Mouse (Mus musculus): ENCODE measurements around the gene Tmem127.
A peak's percentile ranks its signal among the peaks of the same experiment; 100 is the strongest.
"Not testable (repeated sequence)": the region's sequence is repeated elsewhere in the genome, so short reads cannot be mapped to it uniquely, and the experiment has no call there.

The Tmem127 gene

DNA sequence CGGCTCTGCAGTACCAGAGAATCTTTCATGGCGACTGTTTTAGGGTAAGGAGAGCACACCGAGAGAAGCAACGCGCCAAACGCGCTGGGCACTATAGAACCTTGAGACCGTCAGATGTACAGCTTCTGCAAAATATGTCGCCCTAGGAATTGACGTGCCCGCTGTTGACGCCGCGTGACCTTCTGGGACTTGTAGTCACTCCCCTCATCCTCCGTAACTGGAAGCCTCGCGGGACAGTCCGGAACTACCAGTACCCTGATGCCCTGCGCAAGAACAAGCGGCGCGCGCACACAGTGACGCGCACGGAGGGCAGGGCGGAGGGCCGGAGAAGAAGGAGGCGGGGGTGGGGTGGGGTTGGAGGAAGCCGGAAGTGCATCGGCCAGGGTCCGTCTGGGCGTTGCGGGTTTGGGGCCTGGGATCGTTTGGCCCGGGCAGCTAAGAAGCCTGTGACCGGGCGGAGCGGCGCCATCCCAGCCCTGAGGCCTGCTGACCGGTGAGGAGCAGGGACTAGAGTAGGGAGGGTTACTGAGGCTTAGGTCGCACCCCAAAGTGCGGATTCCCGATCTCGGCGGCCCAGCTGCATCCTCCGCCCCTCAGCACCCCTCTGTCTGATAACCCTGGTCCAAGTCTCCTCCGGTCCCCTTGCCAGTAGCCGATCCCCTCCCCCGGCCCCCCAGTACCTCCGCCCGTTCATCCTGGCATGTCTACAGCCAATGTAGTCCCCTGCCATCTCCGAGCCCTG lies at the start of gene Tmem127, which contains the start of gene Ciao1:
TSS of gene Tmem127 (plus strand) at position 317 of the 742 bp plus-strand sequence.
TSS of gene Ciao1 (minus strand) at position 225 of the 742 bp plus-strand sequence.
- peak; percentile 98 to 99 for DNase-seq

DNA sequence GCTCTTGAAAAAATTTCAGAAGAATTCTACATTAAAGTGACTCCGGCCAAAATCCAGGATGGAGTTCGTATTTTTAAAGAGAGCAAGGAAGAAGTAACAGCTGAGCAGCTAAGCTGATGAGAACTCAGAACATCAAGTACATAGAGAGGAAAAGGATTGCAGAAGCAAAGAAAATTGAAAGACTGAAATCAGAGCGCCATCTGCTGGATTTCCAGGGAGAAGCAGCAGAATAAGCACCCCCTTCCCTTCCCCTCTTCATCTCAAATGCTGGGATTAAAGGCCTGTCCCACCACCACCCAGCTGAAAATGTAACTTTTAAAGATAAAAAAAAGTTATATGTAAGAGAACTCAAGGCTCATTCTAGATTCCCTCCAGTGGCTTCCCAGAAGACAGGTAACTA lies 42.8 kb upstream of the Tmem127 start:
- DNase-seq, result peak; percentile 31 to 53

DNA sequence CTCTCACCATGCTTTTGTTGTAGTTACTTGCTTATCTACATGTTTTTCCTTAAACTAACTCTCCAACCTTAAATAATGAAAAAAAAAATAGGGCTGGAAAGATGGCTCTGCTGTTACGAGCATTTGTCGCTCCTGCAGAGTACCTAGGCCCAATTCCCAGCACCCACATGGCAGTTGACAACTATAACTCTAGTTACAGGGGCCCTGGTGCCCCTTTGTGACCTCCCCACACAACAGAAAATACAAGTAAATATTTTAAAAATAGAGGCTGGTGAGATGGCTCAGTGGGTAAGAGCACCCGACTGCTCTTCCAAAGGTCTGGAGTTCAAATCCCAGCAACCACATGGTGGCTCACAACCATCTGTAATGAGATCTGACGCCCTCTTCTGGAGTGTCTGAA lies 41.8 kb upstream of the Tmem127 start:
- not testable (repeated sequence) for DNase-seq

DNA sequence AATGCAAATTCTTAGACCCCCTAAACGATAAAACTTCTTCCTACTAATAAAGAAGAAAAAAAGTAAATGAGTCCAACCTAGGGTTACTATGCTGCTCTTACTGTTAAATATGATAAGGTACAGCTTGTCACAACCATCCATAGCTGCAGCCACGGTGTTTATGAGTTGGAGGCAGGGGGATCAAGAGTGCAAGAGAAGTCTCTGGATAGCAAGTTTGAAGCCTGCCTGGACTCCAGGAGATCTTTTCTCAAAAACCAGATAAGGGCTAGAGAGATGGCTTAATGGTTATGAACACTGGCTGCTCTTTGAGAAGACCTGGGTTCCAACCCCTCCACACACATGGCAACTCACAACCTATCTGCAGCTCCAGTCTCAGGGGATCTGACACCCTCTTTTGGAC lies 40.8 kb upstream of the Tmem127 start:
- DNase-seq, result no peak

DNA sequence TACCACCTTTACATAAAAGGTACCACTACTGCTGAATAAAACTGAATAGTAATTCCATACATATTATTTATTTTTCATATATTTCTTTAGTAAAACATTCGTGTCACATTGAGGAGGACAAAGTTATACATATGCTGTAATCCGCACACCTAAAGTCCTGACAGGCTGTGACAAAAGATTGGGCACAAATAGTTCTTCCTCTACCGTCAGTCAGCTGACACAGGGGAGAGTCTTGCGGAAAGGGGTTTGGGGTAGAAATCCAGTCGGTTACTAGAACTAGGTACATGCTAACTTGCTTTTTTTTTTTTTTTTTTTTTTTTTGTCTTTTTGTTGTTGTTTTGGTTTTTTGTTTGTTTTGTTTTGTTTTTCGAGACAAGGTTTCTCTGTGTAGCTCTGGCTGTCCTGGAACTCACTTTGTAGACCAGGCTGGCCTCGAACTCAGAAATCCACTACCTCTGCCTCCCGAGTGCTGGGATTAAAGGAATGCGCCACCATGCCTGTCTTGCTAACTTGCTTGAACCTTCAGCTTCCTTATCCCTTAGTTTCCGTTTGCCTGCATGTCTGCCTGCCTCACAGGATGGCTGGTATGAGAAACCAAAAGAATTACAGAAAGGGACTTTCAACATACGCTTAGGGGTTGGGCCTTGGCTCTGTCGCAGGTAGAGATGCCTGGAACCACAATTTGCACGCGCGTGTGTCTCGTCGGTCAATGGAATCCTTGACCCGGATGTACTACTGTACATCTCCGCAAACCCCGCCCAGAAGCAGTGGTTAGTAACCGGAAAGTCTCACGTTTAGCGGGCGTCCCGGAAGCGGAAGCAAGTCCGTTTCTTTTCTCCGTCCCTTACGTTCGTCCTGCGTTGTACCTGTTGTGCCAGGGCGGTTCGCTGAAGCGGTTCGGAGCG lies 39.9 kb upstream of the Tmem127 start, which contains the start of the genes 1810024B03Rik and Snrnp200:
TSS of gene 1810024B03Rik (minus strand) at position 734 of the 905 bp plus-strand sequence.
TSS of gene Snrnp200 (plus strand) at position 840 of the 905 bp plus-strand sequence.
- peak; percentile 95 to 96 for DNase-seq

DNA sequence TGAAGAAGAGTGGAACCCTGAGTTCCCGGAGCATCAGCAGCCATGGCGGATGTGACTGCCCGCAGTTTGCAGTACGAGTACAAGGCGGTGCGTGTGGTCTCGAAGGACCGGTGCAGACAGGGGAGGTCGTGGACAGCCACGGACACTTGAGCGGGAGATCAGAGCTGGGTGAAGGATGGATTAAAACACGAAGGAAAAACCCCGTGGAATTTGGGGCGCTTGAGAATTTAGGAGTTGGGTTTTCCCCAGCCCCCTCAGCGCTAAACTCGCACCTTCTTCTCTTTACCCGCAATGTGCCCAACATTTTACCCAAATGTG lies 39.3 kb upstream of the Tmem127 start:
- DNase-seq, result no peak

DNA sequence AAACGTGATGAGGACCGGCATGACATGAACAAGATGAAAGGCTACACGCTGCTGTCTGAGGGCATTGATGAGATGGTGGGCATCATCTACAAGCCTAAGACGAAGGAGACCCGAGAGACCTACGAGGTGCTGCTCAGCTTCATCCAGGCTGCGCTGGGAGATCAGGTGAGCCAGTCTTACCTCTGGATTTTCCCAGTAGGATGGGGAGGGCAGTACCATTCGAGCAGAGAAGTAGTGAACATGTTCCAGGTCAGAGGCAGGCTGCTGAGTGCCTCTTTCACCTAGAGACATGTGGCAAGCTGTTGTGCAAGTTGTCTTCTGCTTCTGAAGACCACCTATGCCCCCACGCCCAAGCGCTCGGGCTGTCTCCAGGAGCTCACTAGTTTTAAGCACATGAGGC lies 37.0 kb upstream of the Tmem127 start:
- DNase-seq, result no peak

DNA sequence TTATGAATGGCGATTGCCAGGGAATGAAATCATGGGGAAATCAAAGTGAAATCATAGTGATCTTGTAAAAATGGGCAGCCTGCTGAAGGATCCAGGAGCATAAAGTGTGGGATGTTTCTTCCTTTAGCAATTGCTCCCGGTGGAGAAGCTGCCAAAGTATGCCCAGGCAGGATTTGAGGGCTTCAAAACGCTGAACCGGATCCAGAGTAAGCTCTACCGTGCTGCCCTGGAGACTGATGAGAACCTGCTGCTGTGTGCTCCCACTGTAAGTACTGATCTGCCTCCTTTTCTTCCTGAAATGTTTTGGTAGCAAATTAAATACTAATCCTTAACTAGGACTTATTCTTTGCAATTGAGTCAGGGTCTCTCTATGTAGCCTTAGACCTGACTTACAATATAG lies 30.0 kb upstream of the Tmem127 start:
- no peak for DNase-seq

DNA sequence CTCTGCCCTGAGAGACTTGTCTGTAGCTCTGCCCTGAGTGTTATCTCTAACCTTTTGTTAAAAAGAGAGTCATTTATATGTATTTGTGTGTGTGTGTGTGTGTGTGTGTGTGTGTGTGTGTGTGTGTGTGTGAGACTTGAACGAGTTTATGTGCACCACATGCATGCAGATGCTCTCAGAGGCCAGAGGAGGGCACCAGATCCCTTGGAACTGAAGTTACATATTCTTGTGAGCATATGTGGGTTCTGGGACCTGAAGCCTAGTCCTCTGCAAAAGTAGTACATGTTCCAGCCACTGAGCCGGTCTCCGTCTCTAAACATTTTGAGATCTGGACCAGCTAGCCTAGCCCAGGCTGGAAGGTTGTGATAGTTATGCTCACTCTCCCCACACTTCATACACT lies 22.4 kb upstream of the Tmem127 start:
- DNase-seq, result no peak

DNA sequence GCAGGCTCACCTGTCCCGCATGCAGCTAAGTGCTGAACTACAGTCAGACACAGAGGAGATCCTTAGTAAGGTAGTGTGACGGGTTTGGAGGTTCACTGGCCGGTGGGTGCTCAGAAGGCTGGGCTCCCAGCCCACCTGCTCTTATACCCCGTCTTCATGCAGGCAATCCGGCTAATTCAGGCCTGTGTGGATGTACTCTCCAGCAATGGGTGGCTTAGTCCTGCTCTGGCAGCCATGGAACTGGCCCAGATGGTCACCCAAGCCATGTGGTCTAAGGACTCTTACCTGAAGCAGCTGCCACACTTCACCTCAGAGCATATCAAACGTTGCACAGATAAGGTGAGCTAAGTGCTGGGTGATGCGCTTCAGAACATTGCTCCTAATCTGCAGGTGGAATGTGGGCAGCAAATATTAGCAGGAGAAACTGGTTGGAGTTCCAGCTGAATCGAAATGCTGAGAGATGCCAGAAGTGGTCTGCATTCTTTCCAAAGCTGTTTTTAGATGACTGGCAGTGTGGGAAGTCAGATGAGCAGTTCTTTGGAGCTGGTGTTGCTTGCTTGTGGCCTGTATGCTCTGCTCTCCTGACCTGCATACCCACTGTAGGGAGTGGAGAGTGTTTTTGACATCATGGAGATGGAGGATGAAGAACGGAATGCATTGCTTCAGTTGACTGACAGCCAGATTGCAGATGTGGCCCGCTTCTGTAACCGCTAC lies 9.7 kb upstream of the Tmem127 start:
- peak in 1 of 2 experiments; percentile 5 for DNase-seq

DNA sequence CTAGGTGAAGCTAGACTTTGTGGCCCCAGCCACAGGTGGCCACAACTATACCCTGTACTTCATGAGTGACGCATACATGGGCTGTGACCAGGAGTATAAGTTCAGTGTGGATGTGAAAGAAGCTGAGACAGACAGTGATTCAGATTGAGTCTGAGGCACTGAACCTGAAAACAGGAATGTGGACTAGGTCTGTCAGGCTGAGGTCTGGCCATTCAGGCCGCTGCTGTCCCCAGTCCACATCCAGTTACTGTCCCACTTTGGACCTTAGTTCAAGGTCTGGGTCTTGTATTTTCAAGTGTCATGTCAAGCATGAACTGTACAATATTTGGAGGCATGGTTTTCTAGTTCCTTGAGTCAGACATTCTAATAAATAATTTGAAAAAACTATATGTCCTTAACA lies 7.6 kb upstream of the Tmem127 start:
- DNase-seq, result no peak

DNA sequence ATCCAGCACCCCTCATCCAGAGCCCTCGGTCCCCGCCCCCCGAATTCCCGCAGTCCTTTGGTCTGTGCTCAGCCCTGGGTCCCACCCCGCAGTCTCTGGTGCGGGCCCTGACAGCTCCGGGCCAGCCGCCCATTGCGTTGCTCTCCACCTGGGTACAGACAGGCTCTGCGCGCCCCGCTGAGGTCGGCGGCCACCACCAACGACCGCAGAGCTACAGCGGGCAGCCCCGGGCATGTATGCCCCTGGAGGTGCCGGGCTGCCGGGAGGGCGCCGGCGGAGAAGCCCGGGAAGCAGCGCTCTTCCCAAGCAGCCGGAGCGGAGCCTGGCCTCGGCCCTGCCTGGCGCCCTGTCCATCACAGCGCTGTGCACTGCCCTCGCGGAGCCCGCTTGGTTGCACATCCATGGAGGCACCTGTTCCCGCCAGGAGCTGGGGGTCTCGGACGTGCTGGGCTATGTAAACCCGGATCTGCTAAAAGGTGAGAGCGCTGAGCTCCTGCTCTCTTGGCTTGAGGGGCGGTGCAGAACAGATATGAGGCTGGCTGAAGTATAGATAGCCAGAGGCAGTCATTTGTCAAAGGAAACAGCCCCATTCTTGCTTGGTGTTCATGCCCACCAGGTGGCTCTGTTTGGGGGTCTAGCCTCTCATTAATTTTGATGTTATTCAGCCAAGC lies 761 bp downstream of the Tmem127 start:
- DNase-seq, result peak in 1 of 2 experiments; percentile 29

DNA sequence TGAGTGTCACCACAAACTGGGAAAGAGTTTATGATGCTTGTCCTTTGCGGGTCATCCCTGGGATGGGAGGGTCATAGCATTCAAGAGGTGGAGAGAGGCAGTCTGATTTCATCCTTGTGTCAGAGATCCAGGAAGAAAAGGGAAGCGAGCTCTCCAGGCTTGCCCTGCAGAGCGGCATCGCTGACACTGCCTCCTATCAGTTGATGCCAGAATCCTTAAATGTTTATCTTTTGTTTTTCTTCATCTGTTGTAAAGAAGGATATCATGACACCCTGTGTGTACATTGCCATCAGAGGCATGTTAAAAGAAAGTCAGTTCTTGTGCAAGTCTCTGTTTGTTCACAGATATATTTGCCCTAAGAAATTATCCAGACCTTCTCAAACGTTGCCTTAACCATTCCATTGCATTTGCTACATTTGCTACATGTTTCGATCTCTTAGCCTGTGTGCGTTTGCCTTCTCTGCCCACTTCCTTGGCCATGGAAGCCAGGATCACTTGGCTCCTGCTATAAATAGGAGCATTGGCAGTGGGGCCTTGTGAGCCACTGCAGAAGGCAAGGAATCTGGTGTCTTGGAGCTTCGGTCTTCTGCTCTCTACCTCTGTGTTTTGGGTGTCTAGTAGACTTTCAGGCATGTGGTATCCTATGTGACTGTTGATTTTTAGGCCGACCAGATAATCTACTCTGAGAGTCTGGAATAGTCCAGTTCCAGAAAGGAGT lies 2.7 kb downstream of the Tmem127 start:
- DNase-seq, result no peak

DNA sequence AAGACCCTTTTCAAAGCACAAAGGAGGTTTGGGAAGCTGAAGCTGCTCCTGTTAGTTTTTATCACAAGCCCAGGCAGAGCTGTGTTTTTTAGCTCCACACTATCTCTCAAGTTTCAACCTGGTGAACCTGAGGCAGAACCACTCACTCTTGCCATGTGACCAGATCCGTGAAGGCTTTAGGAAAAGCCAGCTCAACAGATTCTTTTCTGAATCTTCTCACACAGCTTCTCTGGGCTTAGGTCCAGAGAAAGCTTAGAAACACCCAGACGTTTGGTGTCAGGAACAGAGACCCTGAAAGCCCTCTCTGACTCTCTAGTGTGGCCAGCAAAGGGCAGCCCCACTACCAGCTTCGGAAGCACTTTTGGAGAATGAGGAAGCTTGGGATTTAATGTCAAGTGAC lies 3.7 kb downstream of the Tmem127 start:
- no peak for DNase-seq

DNA sequence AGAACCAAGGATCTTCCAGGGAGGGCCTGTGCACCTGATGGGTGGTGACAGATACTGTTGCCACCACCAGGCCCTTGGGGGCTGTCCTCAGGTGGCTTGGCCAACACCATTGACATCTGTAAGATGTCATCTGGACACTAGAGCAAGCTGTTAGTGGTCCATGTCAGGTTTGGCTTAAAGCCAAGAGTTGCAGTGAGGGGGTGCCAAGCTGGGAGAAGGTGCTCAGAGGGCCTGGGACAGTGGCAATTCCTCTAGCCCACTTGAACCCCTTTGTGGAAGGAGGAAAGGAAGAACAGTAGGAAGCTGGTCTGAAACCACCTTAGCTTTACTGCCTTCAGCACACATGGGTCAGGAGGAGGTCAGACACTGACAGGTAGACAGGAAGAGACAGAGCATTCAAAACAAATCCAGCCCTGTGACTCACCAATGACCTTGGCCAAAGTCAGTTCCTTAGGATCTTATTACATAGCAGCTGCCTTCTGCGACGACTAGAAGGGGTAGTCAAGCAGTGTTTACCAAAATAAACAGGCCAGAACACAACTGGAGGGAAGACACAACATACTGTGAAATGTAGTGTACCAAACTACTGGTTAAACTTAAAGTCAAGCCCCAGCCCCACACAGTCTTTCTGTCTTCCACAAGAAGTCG lies 4.3 kb downstream of the Tmem127 start:
- no peak for DNase-seq

DNA sequence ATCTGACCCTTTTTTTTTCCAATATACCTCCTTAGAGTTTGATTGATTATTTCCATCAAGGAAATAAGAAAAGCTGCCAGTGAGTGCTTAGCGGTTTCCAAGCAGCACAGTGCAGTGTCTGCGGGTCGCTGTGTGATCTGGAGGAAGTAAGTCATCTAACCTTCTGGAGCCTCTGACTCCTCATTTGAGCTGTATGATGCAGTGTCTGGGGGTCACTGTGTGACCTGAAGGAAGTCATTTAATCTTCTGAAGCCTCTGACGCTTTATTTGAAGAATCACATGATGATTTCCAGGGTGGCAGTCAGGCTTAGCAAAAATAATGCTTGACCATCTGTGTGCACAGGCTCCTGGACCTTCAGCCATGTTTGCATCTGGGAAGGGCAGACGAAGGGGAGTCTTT lies 5.1 kb downstream of the Tmem127 start:
- no peak for DNase-seq

DNA sequence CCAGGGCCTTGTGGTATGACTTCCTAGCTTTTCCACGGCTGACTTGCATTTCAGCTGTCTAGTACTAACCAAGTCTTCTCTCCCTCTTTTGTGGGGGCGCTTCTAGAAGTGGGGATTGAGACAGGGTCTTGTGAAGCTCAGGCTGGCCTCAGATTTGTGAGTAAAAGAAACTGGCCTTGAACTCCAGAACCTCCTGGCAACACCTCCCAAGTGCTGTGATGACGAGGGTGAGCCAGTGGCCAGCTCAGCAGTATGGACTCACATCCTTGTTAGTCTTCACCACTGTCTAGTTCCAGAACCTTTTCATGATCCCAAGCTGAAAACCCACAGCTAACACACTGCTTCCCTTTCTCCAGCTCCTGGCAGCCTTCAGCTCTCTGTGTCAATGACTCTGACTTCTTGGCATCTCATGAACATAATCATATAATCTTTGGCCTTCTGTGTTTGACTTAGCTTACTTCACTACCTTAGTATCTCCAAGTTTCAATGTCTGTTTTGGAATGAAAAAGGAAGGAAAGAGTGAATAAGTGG lies 7.0 kb downstream of the Tmem127 start:
- DNase-seq, result no peak

DNA sequence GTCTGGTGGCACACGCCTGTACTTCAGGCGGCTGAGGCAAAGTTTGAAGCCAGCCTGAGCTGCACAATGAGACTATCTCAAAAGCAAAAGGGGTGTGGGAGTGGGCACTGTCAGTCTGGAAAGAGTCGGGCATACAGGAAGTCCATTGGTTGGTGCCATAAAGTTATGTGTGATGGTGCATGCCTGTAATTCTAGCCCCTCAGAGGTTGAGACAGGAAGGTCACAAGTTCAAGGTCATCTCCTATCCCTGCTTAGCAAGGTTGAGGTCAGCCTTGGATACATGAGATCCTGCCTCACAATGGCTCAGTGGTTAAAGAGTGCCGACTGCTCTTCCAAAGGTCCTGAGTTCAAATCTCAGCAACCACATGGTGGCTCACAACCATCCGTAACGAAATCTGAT lies 7.6 kb downstream of the Tmem127 start:
- no peak for DNase-seq

DNA sequence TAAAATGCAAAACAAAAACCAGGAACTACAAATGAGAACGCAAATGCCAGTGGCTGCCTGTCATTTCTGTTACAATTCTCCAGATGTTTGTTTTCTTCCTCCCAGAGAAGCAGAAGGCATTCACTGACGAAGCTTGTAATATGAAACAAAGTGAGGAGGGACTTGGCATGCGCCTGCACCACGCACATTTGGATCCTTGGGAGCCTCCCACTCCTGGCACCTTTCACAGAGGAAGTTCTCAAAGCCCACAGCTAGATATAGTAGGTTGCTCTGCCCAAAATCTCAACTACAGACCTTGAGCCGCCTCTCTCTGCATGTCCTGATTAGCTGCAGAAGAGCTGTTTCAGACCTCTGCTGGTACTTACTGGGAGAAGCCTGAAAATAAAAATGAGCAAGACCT lies 11.6 kb downstream of the Tmem127 start:
- DNase-seq, result peak in 1 of 2 experiments; percentile 36

DNA sequence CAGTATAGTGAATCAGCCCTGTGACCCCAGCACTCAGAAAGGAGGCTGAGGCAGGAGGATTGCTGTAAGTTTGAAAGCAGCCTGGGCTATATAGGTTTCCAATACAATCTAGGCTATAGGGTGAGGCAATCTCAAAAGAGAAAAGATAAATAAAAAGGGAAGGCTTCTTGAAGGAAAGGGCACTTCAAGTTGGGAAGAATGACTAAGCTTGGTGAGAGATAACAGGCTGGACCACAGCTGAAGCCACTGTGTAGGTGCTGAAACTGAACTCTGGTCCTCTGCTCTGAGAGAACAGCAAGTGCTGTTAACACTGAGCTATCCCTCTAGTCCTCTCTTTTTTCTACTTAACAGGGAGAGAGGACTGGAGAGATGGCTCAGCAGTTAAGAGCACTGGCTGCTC lies 14.8 kb downstream of the Tmem127 start:
- no peak for DNase-seq

DNA sequence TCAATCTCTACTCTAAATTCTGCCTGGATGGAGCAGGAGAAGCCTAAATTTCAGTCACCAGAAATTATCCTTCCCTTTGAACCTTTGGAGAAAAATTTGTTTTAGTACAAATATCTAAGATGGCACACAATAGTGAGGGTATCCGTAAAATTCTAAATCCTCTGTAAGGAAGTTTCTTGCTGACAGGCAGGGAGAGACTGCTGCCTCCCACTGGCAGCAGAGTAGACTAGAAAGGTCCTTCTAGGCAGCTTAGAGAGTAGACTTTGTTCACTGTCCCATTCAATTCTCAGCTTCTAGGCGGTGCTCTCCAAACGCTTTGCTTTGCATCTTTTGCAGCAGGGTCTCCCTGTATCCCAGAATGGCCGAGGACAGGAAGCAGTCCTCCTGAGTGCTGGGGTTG lies 20.1 kb downstream of the Tmem127 start:
- no peak for DNase-seq

Data from lung, adult 18-20 months (tissue).